Mouse (Mus musculus): ENCODE data around the gene Klhl29.

DNA sequence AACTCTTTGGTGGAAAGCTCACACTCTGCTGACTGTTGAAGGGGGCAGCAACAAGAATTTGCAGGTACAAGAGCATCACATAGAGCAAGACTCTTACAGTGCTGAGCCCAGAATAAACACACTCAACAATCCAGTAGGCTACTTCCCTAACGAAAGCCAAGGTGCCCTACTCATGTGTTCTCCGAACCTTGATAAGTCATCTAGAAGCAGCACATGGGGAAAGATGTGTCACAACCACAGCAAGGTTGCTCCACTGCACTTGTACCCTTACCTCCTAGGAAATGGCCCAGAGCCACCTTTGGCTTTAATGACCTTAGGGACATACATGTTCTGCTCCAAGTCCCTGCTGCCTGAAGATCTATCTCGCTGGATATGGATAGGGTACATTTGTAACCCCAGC, 105.0 kb downstream of the Klhl29 start:
- no peak for TF ChIP-seq CTCF (IDR thresholded peaks at IDR 0.05; ENCODE audit: borderline replicate concordance, control insufficient read depth, extremely low read depth, insufficient read depth, low read length, poor library complexity)
- TF ChIP-seq POLR2A (IDR thresholded peaks at IDR 0.05; ENCODE audit: control insufficient read depth, extremely low read depth, insufficient read depth, low read length, poor library complexity): no peak
